Mouse (Mus musculus) olfactory bulb, adult 2 months (tissue): Measurements from ENCODE around the gene Rabep2.

Experiments
- CTCF ChIP-seq: fragments of 200-500 bp; IDR thresholded peaks from 2 replicates; pipeline ENCODE4 v1.5.1; 2012; ENCODE audit warnings: low read depth, mild to moderate bottlenecking, low read length, moderate library complexity; ENCODE audit not compliant: insufficient read depth
- POLR2A ChIP-seq: fragments of 200-500 bp; IDR thresholded peaks from 2 replicates; pipeline ENCODE4 v1.6.1; 2012; ENCODE audit warnings: mild to moderate bottlenecking, low read depth, low read length, moderate library complexity; ENCODE audit not compliant: insufficient read depth

DNA sequence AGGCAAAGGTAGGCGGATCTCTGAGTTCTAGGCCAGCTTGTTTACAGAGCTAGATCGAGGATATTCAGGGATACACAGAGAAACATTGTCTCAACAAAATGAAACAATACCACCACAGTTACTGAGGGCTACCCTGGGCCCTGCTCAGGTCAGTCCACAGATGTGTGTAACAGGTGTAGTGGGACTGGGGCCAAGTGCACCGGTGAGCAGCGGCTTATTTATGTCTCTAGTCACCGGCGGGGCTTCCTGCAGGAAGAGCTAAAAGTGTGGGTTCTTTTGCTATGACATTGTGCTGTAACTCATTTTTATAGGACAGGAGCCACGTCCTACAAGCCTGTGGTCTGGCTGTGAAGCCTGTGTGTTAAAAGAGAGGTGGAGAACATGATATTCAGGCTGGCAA lies 25.3 kb downstream of the Rabep2 start:
- no peak for TF ChIP-seq CTCF
- TF ChIP-seq POLR2A: no peak
